Mouse (Mus musculus): Measurements from ENCODE around the gene Il2ra. TPM values are rescaled to one million over a fixed set of nuclear protein-coding genes. Genes with fewer than 3 reads are reported as not detected.

Il2ra gene
- polyA plus RNA-seq (2017; shearing (Covaris generic)) = 10.7 TPM

GRCm38 (mm10) chr2:11642451-11642941 lies at the start of gene Il2ra:
Il2ra (plus strand) TSS chr2:11642807.

DNA sequence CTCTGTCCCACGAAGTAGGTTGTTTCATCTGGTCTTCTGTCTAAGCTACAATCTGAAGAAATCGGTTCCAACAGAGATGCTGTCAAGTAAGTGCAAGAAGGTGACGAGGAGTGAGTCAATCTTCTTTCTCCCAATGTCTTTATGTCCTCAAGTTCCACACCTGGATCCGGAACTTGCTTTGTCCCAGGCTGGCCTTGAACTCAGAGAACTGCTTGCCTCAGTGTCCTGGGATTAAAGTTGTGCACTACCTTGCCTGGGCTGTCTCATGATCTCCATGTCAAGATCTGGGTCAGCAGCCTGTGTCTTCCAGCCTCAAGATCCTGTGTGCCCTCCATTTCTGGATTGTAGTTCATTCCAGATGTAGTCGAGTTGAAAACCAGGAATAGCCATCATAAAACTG lies 38.6 kb upstream of the Il2ra start, which contains the start of gene Rbm17:
Gene Rbm17, minus strand, starts transcription at position 101 of the 400 bp plus-strand sequence.

DNA sequence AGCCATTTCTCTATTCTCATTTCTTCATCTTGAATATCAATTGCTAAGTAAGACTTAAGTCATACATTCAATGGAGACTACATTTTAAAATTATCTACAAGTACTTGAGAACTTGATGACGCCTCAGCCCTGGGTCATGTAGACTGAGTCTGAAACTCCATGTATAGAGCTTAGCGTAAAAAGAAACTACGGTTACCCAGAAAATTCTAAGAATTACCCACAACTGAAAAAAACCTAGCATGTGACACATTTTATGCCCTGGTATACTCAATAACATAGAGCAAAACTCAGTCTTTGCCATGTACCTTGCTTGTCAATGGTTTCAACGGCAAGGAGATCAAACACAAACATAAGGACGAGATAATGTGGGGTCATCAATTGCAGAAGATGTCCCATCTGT lies 16.7 kb upstream of the Il2ra start, which contains the start of gene Gm17490:
Gene Gm17490, minus strand, starts transcription at position 375 of the 400 bp plus-strand sequence.

DNA sequence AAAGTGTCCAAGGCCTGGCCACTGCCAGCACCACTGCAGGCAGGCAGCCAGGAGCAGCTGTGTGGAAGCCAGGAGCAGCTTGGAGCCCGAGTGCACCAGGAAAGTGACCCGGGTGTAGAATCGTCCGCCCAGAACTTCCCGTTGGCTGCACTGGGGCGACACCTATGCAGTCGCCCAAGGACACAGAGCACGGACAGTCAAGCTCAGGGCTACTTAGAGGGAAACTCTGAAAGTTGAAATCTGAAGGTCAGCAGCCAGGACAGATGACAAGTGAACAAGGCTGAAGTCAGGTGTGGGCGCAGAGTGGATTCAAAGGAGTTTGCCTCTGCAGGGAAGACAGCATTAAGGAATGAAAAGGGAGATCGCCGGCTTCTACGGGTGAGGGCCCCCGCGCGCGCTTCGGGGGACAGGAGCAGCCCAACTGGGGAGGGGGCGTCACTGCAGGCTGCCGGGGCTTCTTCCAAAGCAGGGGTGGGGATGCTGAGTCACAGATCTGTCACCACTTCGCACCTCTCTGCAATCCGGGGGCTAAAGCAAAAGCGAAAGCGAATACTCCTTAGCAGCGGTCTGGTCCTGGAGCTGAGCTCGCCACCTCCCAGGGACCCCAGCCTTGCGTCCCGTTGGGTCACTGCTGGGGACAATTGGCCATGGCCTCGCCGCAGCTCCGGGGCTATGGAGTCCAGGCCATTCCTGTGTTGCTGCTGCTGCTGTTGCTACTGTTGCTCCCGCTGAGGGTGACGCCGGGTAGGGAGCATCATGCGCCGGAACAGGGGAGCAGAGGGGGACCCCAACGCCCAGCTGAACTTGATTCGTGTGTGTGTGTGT lies 62.8 kb downstream of the Il2ra start, which contains the start of gene Il15ra:
Gene Il15ra, plus strand, starts transcription at position 90 of the 825 bp plus-strand sequence.

Other genes starting within 250 kb of the Il2ra start
- gene Pfkfb3, start 88.7 kb upstream of the Il2ra start, polyA plus RNA-seq (2017; shearing (Covaris generic)) = 12.7 TPM
- 145 TPM for gene Rbm17, start 38.7 kb upstream of the Il2ra start, polyA plus RNA-seq (2017; shearing (Covaris generic))
- not detected for gene Gm17490, start 16.5 kb upstream of the Il2ra start, polyA plus RNA-seq (2017; shearing (Covaris generic))
- 7.2 TPM for gene Il15ra, start 62.5 kb downstream of the Il2ra start, polyA plus RNA-seq (2017; shearing (Covaris generic))
- gene Fbh1, start 134.8 kb downstream of the Il2ra start, polyA plus RNA-seq (2017; shearing (Covaris generic)) = 51.6 TPM
- 68.4 TPM for gene Ankrd16, start 135.1 kb downstream of the Il2ra start, polyA plus RNA-seq (2017; shearing (Covaris generic))

Measured in naive thymus-derived CD4-positive, alpha-beta T cell, adult 5 months (primary cell).